Mouse (Mus musculus) cerebral cortex, adult 2 months (tissue): Measurements from ENCODE around the gene Tmem63b.

Experiments used
- WGBS: fragments of 180-500 bp; shearing (Covaris S2); methylation state at CpG from one replicate; pipeline ENCODE4 v1.1.7; 2018; 5-methylcytosine and 5-hydroxymethylcytosine counted together

Tmem63b gene

GRCm38 (mm10) chr17:45678106-45678505, 8.6 kb downstream of the Tmem63b start:
- 29% methylated on average over 7 of the region's 7 CpGs for WGBS

- 92% methylated on average over 2 of the region's 2 CpGs for WGBS
Observed at GRCm38 (mm10) chr17:45672598-45672997, 14.1 kb downstream of the Tmem63b start.

GRCm38 (mm10) chr17:45671821-45672220, 14.9 kb downstream of the Tmem63b start:
- 94% methylated on average over 1 of the region's 1 CpGs for WGBS

GRCm38 (mm10) chr17:45667986-45668385, 18.7 kb downstream of the Tmem63b start:
- 81% methylated on average over 10 of the region's 10 CpGs for WGBS

GRCm38 (mm10) chr17:45667481-45667880, 19.2 kb downstream of the Tmem63b start:
- WGBS, result 88% methylated on average over 10 of the region's 10 CpGs

- WGBS, result 81% methylated on average over 11 of the region's 11 CpGs
Observed at GRCm38 (mm10) chr17:45666091-45666490, 20.6 kb downstream of the Tmem63b start.

GRCm38 (mm10) chr17:45664608-45665007, 22.1 kb downstream of the Tmem63b start:
- 88% methylated on average over 13 of the region's 13 CpGs for WGBS

- 22% methylated on average over 27 of the region's 27 CpGs for WGBS
Observed at GRCm38 (mm10) chr17:45663106-45663919, 23.4 kb downstream of the Tmem63b start.

GRCm38 (mm10) chr17:45659225-45659624, 27.5 kb downstream of the Tmem63b start, which contains the start of gene Capn11:
TSS of gene Capn11 (minus strand) at chr17:45659325.
- 90% methylated on average over 4 of the region's 4 CpGs for WGBS

GRCm38 (mm10) chr17:45655820-45656219, 30.9 kb downstream of the Tmem63b start:
- WGBS, result 19% methylated on average over 6 of the region's 6 CpGs

GRCm38 (mm10) chr17:45653233-45653632, 33.5 kb downstream of the Tmem63b start:
- WGBS, result 72% methylated on average over 7 of the region's 7 CpGs

- 93% methylated on average over 4 of the region's 4 CpGs for WGBS
Observed at GRCm38 (mm10) chr17:45644185-45644584, 42.5 kb downstream of the Tmem63b start.

- 18% methylated on average over 12 of the region's 12 CpGs for WGBS
Observed at GRCm38 (mm10) chr17:45642701-45643100, 44.0 kb downstream of the Tmem63b start.

- WGBS, result 84% methylated on average over 8 of the region's 8 CpGs
Observed at GRCm38 (mm10) chr17:45641981-45642380, 44.7 kb downstream of the Tmem63b start.

GRCm38 (mm10) chr17:45638596-45639295, 48.0 kb downstream of the Tmem63b start:
- WGBS, result 88% methylated on average over 16 of the region's 16 CpGs

GRCm38 (mm10) chr17:45634033-45634432, 52.7 kb downstream of the Tmem63b start:
- WGBS, result 85% methylated on average over 5 of the region's 5 CpGs

GRCm38 (mm10) chr17:45631940-45632339, 54.8 kb downstream of the Tmem63b start:
- 91% methylated on average over 6 of the region's 6 CpGs for WGBS

- 75% methylated on average over 3 of the region's 3 CpGs for WGBS
Observed at GRCm38 (mm10) chr17:45630992-45631391, 55.7 kb downstream of the Tmem63b start.

- WGBS, result 3% methylated on average over 34 of the region's 34 CpGs
Observed at GRCm38 (mm10) chr17:45629861-45630694, 56.6 kb downstream of the Tmem63b start.

GRCm38 (mm10) chr17:45628885-45629855, 57.5 kb downstream of the Tmem63b start:
- 61% methylated on average over 13 of the region's 13 CpGs for WGBS

GRCm38 (mm10) chr17:45628160-45628559, 58.5 kb downstream of the Tmem63b start:
- whole genome bisulfite sequencing, result 65% methylated on average over 3 of the region's 3 CpGs
